Mouse (Mus musculus) cortical plate, adult 2 months (tissue): ENCODE measurements around the gene Sry. TPM values are rescaled to one million over a fixed set of nuclear protein-coding genes. Genes with fewer than 3 reads are reported as not detected.

Experiments
- H3K27ac ChIP-seq: fragments of 200-500 bp; 2 replicates; pipeline ENCODE4 v1.5.1; 2012; ENCODE audit warnings: low read length, control low read depth, inconsistent platforms; ENCODE audit not compliant: insufficient read depth
- H3K4me1 ChIP-seq: fragments of 200-500 bp; 2 replicates; pipeline ENCODE4 v1.6.1; 2011; ENCODE audit warnings: low read length; ENCODE audit not compliant: control insufficient read depth, insufficient read depth
- H3K4me3 ChIP-seq: fragments of 200-500 bp; 2 replicates; pipeline ENCODE4 v1.5.1; 2011; ENCODE audit warnings: mild to moderate bottlenecking, low read length, control low read depth; ENCODE audit not compliant: insufficient read depth
- CTCF ChIP-seq: fragments of 200-500 bp; IDR thresholded peaks from 2 replicates; pipeline ENCODE4 v1.5.1; 2011; ENCODE audit warnings: mild to moderate bottlenecking, control low read depth, low read length; ENCODE audit not compliant: insufficient read depth; ENCODE audit errors: extremely low read depth
- POLR2A ChIP-seq: fragments of 200-500 bp; IDR thresholded peaks from 2 replicates; pipeline ENCODE4 v1.6.1; 2011; ENCODE audit warnings: mild to moderate bottlenecking, low read length, control low read depth; ENCODE audit not compliant: insufficient read depth; ENCODE audit errors: extremely low read depth
- polyA plus RNA-seq: library from polyadenylated mRNA; depleted of rRNA; stranded (reverse); fragments of >200 nt; gene quantifications from 2 replicates; pipeline ENCODE4 v1.2.3, GENCODE M21; 2012; rRNA removed

Gene Sry
- polyA plus RNA-seq, result not detected in 2 replicates

DNA sequence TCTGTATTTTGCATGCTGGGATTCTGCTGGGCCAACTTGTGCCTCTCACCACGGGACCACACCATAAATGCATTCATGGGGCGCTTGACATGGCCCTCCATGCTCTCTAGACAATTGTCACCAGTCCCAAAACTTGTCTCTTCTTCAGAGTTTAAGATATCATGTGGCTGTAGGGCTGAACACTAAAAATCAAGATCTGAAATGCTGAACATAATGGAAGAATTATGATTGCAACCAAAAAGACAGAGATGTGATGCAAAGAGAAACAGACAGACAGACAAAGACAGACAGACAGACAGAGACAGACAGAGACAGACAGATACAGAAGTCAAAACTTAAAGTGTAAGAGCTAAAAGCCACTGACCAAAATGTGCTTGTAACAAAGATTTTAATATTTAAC is at the start of gene Sry:
Gene Sry (minus strand): TSS at position 101 of the 400 bp plus-strand sequence.
- TF ChIP-seq CTCF (no peak), POLR2A (no peak)
- no peak within 1 kb of the TSS for H3K4me3 ChIP-seq
- H3K27ac ChIP-seq, result no peak within 1 kb of the TSS
- no peaks in the 10 kb centered on the region for H3K4me1 ChIP-seq

Other genes starting within 250 kb of the Sry start
- gene H2al2c, start 64.6 kb downstream of the Sry start, polyA plus RNA-seq, result not detected in 2 replicates
- gene H2al2b, start 57.0 kb upstream of the Sry start, polyA plus RNA-seq, result not detected in 2 replicates
- gene Gm4064, start 132.5 kb upstream of the Sry start, polyA plus RNA-seq, result not detected in 2 replicates
- gene Rbmy, start 167.0 kb upstream of the Sry start, polyA plus RNA-seq, result not detected in 2 replicates
- not detected in 2 replicates for gene Gm10256, start 167.0 kb upstream of the Sry start, polyA plus RNA-seq
- not detected in 2 replicates for gene Gm10352, start 237.3 kb upstream of the Sry start, polyA plus RNA-seq